Mouse (Mus musculus): ENCODE results near the gene Baiap2. TPM values are rescaled to one million over a fixed set of nuclear protein-coding genes. Genes with fewer than 3 reads are reported as not detected.
A peak's percentile ranks its signal among the peaks of the same experiment; 100 is the strongest.

Baiap2 gene
- total RNA-seq, 1 experiment from 2014 or later: 6.0 TPM

DNA sequence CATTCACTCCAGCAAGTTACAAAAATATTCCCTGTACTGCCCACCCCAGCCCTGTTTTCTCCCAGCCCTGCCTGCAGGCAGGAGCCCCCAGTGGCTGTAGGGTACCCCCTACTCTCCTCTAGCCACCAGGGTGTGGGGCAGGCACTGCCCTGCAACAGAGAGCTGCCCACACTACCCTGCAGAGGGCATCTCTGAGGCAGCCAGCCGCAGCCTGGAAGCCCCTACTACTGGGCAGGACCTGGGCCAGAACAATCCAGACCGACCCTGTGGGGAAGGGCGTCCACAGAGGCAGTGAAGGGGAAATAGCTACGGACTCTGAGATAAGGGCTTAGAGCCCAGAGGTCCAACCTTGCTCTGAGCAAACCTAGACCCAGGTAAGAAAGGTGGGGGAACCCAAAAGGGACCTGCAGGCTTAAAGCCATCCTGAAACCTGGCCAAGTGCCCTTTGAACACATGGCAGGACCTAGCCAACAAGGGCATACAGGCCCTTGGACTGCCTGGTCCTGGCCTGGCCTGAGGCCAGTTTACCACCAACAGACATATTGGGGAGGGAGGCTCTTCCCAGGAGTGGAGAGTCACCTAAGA, 65.0 kb downstream of the Baiap2 start:
- ATAC-seq (replicated peaks; ENCODE audit: low read depth, poor library complexity, severe bottlenecking): no peak

DNA sequence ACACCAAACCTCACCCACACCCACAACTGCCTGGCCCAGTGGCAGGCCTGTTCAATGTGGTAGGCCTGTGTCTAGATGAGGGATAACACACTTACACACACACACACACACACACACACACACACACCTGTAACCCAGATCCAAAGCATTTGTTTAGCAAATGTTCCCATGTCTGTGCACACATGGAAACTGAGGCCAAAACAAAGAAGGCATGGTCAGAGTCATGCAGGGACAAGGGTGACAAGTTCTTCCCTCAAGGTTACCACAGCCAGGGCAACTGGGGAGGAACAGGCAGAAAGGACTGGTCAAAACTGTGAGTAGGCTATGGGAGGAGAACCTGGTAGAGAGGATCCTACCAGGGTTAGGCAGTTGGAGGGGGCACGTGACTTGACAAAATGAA, 65.9 kb downstream of the Baiap2 start:
- ATAC-seq (replicated peaks; ENCODE audit: low read depth, poor library complexity, severe bottlenecking): no peak

DNA sequence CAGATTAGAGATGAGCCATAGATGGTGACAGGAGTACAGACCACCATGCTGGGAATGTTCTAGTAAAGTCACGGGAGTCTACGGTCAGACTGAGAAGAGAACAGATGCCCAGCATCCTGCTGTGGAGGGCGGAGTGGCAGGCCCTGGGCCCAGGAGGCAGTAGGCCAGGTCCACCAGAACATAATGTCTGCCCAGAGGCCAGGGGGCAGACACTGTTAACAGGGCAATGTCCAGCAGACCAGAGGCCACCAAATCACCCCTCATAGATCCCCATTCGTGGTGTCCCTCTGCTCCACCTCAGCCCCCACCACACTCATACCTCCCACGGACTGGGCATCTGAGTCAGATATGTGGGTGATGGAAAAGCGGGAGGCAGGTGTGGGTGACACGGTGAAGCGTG, 66.4 kb downstream of the Baiap2 start:
- no peak for ATAC-seq (replicated peaks; ENCODE audit: low read depth, poor library complexity, severe bottlenecking)

DNA sequence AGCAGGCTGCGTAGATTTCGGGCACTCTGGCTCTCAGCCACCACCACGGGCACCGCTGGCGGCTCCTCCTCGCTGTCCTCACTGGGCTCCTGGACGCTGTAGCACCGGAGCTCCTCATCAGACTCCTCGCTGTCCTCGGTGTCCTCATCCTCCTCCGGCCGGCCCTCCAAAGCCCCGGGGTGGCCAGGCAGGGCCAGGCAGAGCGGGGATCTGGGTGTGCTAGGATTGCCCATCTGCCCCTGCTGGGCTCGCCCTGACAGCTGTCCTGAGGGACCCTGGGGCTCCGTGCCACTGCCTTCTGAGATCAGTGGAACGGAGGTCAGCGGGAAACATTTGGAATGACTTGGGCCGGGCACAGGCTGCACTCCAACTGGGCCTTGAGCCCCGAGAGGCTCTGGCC, 67.4 kb downstream of the Baiap2 start:
- no peak for ATAC-seq (replicated peaks; ENCODE audit: low read depth, poor library complexity, severe bottlenecking)

GRCm38 (mm10) chr11:120011114-120011760, 68.7 kb downstream of the Baiap2 start:
- no peak for ATAC-seq (replicated peaks; ENCODE audit: low read depth, poor library complexity, severe bottlenecking)

GRCm38 (mm10) chr11:120011761-120012560, 69.4 kb downstream of the Baiap2 start:
- no peak for ATAC-seq (replicated peaks; ENCODE audit: low read depth, poor library complexity, severe bottlenecking)

- no peak for ATAC-seq (replicated peaks; ENCODE audit: low read depth, poor library complexity, severe bottlenecking)
These were observed 70.1 kb downstream of the Baiap2 start for GRCm38 (mm10) chr11:120012702-120013101.

GRCm38 (mm10) chr11:120013174-120013711, 70.7 kb downstream of the Baiap2 start:
- peak; percentile 86 for ATAC-seq (replicated peaks; ENCODE audit: low read depth, poor library complexity, severe bottlenecking)

- no peak for ATAC-seq (replicated peaks; ENCODE audit: low read depth, poor library complexity, severe bottlenecking)
These were observed 72.2 kb downstream of the Baiap2 start for GRCm38 (mm10) chr11:120014758-120015157.

GRCm38 (mm10) chr11:120017011-120017410, 74.4 kb downstream of the Baiap2 start:
- ATAC-seq (replicated peaks; ENCODE audit: low read depth, poor library complexity, severe bottlenecking): no peak

GRCm38 (mm10) chr11:120019542-120020440, 77.2 kb downstream of the Baiap2 start:
- 0 out of 2 replicates have a peak, but pooled peaks have one; percentile 15 for ATAC-seq (replicated peaks; ENCODE audit: low read depth, poor library complexity, severe bottlenecking)

GRCm38 (mm10) chr11:120021367-120021766, 78.8 kb downstream of the Baiap2 start:
- no peak for ATAC-seq (replicated peaks; ENCODE audit: low read depth, poor library complexity, severe bottlenecking)

GRCm38 (mm10) chr11:120022216-120022615, 79.7 kb downstream of the Baiap2 start:
- ATAC-seq (replicated peaks; ENCODE audit: low read depth, poor library complexity, severe bottlenecking): no peak

DNA sequence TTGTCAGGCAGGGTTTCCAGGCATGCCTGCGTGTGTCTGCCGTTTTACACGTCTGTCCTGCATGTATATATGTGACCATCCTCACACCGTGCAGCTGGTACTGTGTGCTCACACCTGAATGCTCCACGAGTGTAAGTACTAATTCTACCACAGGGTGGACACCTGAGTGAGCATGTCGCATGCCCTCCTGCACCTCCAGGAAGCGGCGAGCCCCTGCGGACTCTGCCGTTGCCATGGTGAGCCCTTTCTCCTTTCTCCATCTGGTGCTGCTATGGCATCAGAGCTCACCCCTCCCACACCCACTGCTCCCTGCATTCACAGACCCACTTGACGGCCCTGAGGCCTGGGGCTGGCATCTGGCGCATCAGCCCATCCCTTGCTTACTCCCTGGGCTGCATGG, 80.3 kb downstream of the Baiap2 start:
- 0 out of 2 replicates have a peak, but pooled peaks have one; percentile 15 for ATAC-seq (replicated peaks; ENCODE audit: low read depth, poor library complexity, severe bottlenecking)

- no peak for ATAC-seq (replicated peaks; ENCODE audit: low read depth, poor library complexity, severe bottlenecking)
These were observed 84.4 kb downstream of the Baiap2 start for GRCm38 (mm10) chr11:120026941-120027340.

DNA sequence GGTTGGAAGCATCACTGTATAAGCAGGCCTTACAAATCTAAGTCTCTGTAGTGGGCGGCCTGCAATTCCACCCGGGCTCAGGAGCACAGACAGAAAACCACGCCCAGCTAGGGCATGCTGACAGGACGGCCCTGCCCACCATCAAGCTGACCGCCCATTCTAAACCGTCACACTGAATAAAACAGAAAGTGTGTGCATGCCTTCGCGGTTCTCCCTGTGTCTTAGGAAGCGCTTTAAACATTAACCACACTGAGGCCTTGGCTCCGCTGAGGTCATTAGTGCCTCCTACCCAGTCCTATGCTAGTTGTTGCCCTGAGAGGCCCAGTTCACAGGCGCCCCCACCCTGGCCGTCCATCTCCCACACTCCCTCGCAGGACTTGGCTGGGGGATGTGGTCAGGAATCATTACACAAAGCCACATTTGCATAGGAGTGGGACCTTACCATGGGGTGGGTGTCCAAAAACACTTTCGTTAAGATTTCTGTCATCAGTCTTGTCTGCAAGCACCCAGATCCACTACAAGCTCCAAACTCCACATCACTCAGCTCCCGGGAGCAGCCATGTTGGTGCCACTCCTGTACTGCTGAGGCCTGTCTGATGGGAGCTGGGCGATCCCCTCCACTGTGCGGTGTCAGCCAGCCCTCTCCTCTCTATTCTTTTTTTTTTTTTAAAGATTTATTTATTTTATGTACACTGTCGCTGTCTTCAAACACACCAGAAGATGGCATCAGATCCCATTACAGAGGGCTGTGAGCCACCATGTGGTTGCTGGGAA, 85.9 kb downstream of the Baiap2 start:
- ATAC-seq (replicated peaks; ENCODE audit: low read depth, poor library complexity, severe bottlenecking): no peak

DNA sequence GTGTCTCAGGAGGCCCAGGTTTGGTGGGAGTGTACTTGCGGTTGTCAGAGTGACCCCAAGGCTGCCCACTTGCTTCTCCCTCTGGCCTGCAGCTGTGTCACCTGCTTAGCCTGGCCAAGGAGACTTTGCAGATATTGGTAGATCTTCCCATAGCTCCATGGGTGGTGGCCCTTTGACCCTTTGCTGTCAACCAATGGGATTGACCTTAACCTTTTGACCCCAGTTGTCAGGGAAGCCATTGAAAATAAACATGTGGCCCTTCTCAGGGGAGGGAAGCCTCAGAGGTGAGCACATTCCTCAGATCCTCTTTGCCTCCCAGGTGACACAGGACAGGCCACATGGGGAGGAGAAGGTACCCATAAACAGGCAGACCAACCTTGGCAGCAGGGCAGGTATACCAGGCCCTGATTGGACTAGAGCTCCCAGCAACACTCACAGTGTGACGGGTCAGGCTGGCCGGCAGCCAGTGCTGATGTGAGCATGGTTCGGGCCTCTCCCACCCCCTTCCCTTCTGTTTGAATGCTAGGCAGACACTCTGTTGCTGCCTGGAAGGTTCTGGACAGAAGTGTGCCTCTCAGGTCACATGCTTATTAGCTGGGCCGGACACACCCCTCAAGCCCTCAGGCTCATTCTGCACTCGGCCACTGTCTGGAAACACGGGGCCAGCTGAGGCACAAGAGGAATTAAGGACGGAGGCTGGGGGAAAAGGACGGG, 87.0 kb downstream of the Baiap2 start:
- no peak for ATAC-seq (replicated peaks; ENCODE audit: low read depth, poor library complexity, severe bottlenecking)

DNA sequence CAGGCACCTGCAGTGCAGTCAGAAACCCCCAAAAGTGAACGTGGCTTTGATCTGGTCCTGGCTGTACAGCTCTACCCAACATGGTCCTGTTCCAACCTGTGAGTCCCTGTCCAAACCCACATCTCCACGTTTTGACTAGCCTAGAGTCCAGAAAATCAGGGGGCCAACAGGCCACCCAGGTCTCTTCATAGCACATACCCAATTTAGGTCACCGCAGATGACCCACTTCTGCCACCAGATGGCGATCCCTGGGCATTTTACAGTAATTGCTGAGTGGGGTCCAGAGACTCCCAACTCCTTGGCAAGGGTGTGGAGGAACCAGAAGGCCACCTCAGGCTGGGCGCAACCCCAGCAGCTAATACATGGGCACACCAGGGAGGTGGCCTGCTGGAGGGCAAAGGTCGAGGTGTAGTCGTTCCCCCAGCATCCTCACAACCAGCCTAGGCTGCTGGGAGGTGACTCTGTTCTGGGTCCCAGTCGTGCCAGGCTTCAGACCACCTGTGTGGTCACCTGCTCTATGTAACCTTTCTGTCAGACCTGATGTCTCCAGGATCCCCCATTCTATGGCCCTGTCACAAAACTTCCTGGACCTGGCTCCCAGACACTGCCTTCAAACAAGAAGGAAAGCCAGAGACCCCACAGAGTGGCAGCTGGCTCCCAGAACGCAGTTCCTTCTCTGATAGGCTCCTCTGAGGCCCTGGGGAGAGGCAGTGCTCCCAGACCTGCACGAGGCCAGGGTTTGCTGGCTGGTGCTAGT, 87.8 kb downstream of the Baiap2 start:
- ATAC-seq (replicated peaks; ENCODE audit: low read depth, poor library complexity, severe bottlenecking): peak; percentile 73

Measured in common myeloid progenitor, adult 5-6 weeks (primary cell).